Mouse (Mus musculus): ENCODE measurements around the gene Osmr. TPM values are rescaled to one million over a fixed set of nuclear protein-coding genes. Genes with fewer than 3 reads are reported as not detected.

Osmr gene
- polyA plus RNA-seq (2015; fragmentation: Nextera tagmentation; extraction: Ambion mirVana): 2.6 and 2.7 TPM in 2 replicates

GRCm38 (mm10) chr15:6874601-6875019, at the start of gene Osmr:
Gene Osmr, minus strand, starts transcription at chr15:6874969.

Other genes starting within 250 kb of the Osmr start
- gene Rictor, start 166.6 kb downstream of the Osmr start, polyA plus RNA-seq (2015; fragmentation: Nextera tagmentation; extraction: Ambion mirVana): 15.8 and 16.0 TPM in 2 replicates
- 22.8 and 23.1 TPM in 2 replicates for gene Lifr, start 215.6 kb upstream of the Osmr start, polyA plus RNA-seq (2015; fragmentation: Nextera tagmentation; extraction: Ambion mirVana)